Mouse (Mus musculus): ENCODE measurements around the gene Inip. TPM values are rescaled to one million over a fixed set of nuclear protein-coding genes. Genes with fewer than 3 reads are reported as not detected.

Gene Inip
- total RNA-seq, 2 experiments from 2014 or later, result 7.5 to 9.3 TPM

DNA sequence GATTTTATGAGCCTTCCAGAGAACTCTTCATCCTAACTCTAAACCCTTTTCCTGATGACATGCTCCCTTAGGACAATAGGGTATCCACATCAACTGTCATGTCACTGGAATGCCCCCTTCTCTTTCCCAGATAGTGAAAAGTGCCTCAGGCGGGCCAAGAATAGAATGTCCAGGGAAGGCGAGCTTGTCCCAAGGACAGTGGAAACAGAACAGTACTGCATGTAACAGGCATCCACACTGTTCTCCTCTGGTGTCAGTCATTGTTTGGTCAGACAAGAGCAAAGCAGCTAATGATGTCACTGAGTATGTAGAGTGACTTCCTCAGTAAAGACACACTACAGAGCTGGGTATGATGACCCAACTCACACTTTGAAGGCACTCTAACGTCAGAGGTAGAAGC, 23.6 kb downstream of the Inip start:
- DNase-seq (ENCODE audit: low spot score in 2 of 2), result no peak

DNA sequence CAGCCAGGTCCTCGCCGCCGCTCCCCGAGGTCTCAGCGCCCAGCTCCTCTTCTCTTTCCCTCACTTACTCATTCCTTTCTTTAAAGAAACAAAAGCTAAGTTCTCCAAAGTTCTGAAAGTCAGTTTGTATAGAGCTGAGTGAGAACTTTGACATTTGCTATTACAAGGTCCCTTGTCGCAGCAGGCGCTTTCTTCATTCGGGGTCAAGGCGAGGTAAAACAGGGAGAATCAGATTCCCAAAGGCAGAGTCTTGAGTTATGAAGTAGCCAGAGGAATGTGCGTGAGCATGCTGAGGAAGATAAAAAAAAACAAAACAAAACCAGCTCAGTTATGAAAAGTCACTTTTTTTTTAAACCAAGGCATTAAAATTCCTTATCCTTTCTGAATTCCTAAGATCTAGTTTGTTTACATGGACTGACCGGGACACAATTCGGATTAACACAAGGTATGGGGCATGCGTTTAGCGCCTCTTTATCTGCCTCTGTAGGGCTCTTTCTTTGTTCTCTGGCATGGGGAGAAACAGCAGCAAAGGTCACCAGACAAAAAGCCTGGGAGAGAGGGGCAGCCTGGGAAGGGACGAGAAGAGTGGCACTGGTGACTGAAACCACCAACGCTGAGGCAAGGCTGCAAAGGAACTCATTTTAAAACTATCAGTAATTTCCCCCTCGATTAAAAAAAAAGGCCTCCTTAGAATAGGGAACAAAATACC, 29.1 kb downstream of the Inip start:
- no peak for DNase-seq (ENCODE audit: low spot score in 2 of 2)

- DNase-seq (ENCODE audit: low spot score in 2 of 2), result no peak
These were observed 33.7 kb downstream of the Inip start for GRCm38 (mm10) chr4:59767717-59768116.

DNA sequence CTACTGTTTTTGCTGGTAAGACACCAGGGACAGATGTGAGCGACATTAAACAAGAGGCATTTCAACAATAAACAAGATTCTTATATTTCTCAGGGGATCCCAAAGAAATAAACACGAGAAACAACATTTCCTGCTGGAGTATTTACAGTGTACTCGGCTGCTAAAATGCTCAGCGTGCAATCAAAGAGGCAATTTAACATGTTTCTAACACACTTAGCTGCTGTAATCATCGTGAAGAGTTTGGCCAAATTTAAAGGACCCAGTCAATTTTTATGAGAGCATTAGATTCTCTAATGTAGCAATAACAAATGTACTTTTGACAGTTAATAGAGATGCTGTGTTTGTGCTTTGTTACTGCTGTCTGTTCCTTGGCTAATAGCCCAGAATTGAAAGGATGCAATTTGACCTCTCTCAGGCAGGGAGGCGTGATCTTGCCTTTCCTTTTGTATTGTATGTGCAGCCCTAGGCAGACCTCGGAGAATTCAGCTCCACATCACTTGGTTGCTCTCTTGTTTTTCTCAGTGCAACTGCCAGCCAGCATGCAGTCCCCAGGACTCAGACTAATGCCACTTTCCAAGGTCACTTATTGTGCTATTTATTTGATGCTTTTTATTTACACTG, 35.9 kb downstream of the Inip start:
- no peak for DNase-seq (ENCODE audit: low spot score in 2 of 2)

GRCm38 (mm10) chr4:59764950-59765349, 36.4 kb downstream of the Inip start:
- no peak for DNase-seq (ENCODE audit: low spot score in 2 of 2)

GRCm38 (mm10) chr4:59761365-59761729, 40.0 kb downstream of the Inip start:
- no peak for DNase-seq (ENCODE audit: low spot score in 2 of 2)

GRCm38 (mm10) chr4:59760636-59761364, 40.6 kb downstream of the Inip start:
- peak in 1 of 2 experiments; percentile 61 for DNase-seq (ENCODE audit: low spot score in 2 of 2)

DNA sequence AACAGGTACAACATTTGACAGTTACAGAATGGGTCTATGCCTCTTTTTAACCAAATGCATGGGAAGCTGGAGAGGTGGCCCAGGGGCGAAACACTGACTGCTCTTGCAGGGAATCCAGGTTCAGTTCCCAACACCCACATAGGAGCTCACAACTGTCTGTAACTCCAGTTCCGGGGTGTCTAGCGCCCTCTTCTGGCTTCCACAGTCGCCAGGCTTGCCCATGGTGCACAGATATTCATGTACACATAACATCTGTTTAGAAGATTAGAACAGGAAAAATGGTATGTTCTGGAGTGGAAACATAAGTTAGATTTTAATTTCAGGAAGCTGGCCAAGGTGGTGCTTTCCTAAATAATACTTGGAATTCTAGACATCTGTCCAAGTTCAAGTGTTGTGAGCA, 41.4 kb downstream of the Inip start:
- no peak for DNase-seq (ENCODE audit: low spot score in 2 of 2)

- DNase-seq (ENCODE audit: low spot score in 2 of 2), result no peak
These were observed 43.6 kb downstream of the Inip start for GRCm38 (mm10) chr4:59757452-59758435.

GRCm38 (mm10) chr4:59756332-59757082, 44.9 kb downstream of the Inip start:
- DNase-seq (ENCODE audit: low spot score in 2 of 2), result peak in 1 of 2 experiments; percentile 51

DNA sequence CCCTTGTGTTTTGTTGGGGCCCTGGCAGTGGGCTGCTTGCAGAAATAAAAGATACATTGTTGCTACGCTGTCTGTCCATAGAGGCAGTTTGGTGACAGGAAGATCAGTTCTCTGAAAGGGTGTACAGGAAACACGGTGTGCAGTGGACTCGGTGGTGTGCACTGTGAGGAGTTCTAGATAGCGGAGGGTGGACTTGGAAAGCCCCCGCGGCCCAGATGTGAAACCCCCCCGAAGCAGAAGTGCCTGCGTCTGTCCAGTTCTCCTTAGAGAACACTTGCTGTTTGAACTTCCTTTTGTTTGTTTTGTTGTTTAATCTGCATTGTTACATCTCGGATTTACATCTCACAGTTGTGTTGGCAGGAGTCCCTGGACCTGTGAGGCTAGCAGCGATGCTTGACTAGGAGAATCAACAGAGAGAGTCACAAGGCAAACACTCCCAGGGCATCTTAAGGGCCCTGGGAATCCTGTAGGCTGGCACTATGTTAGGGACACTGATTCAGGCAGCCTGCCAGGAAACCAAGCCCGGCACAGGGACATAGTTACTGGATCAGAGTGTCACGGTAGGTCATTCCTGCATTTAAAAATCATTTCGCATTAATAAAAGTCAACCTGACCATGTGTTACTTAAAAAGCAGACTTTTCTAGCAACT, 47.8 kb downstream of the Inip start:
- no peak for DNase-seq (ENCODE audit: low spot score in 2 of 2)

- no peak for DNase-seq (ENCODE audit: low spot score in 2 of 2)
These were observed 61.5 kb downstream of the Inip start for GRCm38 (mm10) chr4:59739882-59740281.

DNA sequence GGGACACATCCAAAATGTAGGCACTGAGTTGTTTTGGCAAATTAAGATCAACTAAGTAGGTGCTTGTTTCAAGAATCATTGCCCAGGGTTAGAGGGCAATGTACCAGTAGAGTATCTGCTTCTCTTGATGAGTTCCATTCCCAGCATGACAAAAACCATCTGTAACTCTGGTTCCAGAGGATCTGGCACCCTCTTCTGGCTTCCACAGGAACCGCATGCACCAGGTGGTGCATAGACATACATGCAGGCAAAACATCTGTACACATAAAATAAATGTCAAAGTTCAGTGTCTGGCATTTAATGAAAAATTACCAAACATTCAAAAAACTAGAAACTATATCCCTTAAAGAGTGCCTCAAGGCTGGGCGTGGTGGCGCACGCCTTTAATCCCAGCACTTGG, 62.1 kb downstream of the Inip start:
- DNase-seq (ENCODE audit: low spot score in 2 of 2), result no peak

DNA sequence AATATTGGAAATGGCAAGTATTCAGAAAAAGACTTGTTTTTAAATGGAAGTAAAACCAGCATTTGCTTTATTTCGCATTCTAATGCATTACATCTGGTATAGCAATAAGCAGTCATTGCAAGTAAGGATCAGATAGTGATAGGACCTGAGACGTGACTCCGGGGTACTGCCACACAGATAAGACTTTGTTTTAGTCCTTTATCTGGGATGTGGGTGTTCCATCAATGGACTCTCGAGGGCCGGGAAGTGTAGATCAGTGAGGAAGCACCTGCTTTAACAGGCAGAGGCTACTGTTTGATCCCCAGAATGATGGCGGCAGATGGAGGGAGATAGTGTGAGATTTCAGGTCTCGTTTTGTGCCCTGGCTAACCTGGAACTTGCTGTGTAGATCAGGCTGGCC, 69.8 kb downstream of the Inip start:
- no peak for DNase-seq (ENCODE audit: low spot score in 2 of 2)

DNA sequence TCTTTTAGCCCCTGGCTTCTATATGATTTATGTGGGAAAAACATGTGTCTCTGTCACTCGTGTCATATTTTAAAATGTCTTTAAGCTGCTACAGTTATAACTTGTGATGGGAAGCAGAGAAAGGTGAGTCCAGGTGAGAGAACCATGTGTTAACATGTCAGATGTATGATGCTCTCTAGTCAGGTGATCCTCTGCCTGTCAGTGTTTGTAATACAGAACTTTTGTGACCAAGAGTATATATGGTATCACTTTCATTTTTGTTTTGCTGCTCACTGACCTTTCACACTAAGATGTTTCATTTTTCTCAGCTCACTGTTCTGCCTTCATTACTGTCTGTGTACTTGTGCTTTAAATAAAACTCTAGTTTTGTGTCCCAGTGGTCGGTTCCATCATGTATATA, 72.5 kb downstream of the Inip start:
- DNase-seq (ENCODE audit: low spot score in 2 of 2), result no peak

DNA sequence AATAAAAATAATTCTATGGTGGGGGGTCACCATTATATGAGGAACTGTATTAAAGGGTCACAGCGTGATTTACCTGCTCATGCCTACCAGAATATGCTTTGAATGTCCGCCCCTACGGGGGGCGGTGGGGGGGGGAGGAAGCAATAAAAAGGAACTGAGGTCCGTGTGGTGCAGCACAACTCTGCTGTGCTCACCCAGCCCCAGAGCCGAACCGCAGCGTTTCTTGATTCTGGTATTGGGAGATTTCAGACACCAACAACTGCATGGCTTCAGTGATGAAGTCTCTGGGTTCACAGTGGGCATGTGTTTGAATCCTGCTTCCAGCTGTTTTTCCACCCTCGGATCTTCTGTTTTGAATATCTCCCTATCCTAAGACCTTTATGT, 73.5 kb downstream of the Inip start:
- DNase-seq (ENCODE audit: low spot score in 2 of 2), result no peak

DNA sequence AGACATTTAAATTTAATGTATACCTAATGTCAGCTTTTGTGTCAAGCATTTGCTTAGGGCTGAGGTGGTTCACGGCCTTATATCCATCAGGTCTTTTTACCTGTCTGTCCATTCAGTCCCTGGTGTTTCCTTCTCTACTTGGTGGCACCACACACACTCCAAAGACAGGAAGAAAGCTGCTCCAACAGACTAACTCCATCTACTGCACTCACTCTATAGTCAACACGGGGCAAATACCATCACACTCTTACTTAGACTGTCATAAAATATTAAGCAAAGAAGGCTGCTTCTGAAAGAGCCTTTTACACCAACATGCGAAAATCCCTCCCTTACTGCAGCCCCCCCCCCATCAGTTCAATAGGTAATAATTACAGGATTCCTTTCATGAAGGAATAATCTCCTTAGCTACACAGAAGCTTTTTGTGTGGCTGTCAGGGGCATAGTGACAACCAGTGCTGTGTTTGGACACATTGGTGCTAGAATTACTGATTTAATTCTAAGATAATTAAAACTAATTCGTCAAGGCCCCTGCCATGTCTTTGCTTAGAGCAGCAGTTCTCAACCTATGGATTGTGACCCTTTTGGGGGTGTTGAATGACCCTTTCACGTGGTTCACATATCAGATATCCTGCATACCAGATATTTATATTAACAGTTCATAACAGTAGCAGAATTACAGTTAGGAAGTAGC, 74.1 kb downstream of the Inip start:
- no peak for DNase-seq (ENCODE audit: low spot score in 2 of 2)

DNA sequence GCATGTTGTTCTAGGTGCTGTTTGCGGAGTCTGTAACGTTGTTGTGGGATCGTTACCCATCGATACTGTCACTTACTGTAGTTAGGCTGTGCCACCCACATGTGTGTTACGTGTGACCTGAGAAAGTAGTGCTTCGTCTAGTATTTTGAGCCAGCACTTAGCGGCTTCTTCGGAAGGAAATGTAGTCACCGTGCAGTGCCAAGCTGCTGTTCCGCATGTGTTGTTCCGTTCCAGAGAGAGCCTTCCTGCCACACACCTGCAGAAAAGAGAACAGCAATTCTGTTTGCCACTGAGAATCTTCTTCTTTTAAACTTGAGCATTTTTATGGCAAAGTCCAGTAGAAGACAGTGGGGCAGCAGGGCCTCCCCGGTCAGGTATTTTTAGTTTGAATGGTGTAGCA, 74.9 kb downstream of the Inip start:
- no peak for DNase-seq (ENCODE audit: low spot score in 2 of 2)

DNA sequence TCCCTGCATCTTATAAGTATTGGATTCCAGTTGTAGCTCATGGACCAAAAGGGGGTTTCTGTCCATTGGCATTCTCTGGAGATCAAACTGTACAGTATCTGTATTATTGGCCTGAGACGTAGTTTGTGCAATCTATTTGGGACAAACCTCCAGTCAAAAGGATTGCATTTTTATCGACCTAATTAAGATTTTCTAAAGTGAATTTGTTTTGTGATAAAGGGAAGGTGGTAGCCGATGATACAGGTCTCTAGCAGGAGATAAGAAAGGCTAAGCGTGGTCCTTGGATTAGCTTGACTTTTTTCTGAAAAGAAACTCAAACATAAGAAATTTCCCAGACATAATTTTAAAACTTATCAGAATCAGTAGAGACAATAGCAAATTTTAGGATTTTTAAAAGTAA, 75.8 kb downstream of the Inip start:
- DNase-seq (ENCODE audit: low spot score in 2 of 2), result no peak
